Mouse (Mus musculus) kidney, postnatal 10 days (tissue): ENCODE data around the gene Fam241b.

Experiments
- DNase-seq: peaks from one replicate; pipeline ENCODE4 v3.0.0; 2021; ENCODE audit warnings: mixed read lengths

Gene Fam241b

GRCm38 (mm10) chr10:62143820-62144219, at the start of gene Fam241b:
Gene Fam241b (minus strand): TSS chr10:62143920.
- DNase-seq: no peak

DNA sequence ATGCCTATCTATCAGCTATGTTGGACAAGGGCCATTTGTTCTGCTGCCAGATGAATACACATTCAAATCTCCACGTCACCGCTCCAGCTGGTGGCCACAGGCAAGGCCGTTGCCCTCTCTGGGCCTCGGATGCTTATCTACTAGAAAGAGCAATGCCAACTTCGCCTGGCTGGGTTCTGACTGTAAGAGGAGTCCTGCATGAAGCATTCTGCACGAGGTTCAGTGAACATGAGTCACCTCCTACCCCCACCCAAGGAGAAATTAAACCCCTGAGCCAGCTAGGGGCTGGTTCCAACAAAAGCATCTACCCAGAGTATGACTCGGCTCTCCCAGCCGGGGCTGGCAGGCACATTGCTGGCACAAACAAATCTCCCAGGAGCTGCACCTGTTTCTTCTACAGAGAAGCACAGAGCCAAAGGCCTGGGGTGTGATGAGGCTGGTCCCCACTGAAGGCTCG, 49.0 kb upstream of the Fam241b start:
- peak; percentile 43 for DNase-seq

- no peak for DNase-seq
Measured at GRCm38 (mm10) chr10:62190821-62191220, 47.1 kb upstream of the Fam241b start.

DNA sequence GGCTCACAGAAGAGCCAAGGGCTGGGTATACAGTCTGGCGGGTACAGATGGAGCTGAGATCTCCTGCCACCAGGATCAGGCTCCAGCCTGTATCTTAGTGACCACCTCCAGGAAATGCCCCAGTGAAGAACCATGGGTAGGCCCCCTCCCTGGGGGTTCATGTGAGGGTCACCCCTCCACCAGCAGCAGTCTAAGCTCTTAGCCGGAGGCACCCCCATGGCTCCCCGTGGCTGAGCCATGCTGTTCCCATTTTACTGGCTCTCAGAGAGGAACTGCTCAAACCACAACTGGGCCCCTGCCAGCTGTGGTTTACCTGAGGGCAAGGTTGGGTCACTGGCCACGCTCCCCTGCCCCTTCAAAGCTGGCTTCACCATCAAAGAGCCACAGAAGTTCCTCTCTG, 46.2 kb upstream of the Fam241b start:
- DNase-seq: peak; percentile 65

- DNase-seq: no peak
Measured at GRCm38 (mm10) chr10:62189303-62189702, 45.6 kb upstream of the Fam241b start.

DNA sequence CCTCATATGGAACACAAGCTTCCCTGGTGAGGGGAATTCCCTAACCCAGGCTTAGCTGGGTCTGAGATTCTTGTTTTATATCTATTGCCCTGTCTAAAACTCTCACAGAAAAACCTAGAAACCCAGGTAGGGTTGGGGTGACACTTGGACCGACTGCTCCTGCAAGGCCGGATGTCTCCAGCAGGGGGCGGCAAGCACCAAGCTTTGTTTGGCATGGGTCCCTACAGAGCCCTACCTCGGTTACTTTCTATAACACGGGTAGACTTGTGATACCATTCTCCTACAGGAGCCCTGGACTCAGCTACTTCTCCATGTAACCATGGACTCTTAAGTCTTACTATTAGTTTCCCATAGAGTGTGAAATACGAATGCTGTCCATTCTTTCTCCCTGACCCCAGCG, 43.2 kb upstream of the Fam241b start:
- DNase-seq: peak; percentile 92

GRCm38 (mm10) chr10:62183053-62183452, 39.3 kb upstream of the Fam241b start:
- DNase-seq: peak; percentile 97

- no peak for DNase-seq
Measured at GRCm38 (mm10) chr10:62182471-62183014, 38.8 kb upstream of the Fam241b start.

DNA sequence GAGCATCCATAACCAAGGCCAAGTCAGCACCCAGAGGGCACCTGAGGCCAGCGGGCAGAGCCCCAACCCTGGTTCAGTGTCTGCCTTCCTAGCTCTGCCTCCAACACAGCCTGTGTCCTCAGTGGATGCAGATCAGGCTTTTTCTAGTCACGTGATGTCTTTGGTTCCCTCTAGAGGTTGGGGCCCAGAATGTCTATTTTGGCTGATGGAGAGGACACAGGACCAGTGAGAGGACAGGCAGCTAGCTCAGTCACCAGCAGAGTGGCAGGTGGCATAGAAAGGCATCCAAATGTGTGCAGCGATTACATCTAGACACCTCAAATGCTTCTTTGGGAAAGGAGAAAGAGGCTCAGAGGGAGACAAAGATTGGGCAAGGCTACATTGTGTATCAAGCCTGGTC, 38.0 kb upstream of the Fam241b start:
- no peak for DNase-seq

- DNase-seq: no peak
Measured at GRCm38 (mm10) chr10:62179944-62180343, 36.2 kb upstream of the Fam241b start.

DNA sequence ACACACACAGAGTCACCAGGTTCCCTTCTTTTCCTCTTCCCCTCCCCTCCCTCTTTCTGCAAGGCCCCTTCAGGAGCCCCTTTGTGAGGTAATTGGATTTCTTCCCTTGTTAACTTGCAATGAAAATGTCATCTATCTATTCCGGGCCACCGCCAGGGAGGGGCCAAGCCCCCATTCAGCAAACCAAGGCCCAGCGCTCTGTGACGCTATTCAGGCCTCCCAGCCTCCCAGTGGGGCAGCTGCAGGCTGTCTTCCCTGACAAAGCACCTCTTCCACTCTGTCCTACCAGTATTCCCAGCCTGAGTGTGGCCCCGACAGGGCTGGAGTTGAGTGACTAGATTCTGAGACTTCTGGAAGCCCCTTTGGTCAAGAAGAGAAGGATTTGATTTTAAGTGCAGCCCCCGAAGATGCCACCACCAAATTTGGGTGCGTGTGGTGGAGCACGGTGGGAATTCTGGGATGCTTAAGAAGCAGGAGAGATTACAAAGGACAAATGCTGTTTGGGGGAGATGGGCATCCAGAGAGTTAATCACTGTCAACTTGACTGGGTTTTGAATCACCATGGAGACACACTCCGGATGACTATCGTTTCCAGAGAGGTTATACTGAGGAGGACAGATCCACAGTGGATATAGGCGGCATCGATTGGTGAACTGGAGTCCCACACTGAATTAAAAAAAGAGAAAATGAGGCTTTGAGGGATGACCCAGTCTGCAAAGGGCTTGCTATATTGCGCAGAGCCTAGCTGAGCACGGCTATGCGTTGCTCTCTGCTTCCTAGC, 31.0 kb upstream of the Fam241b start:
- no peak for DNase-seq

DNA sequence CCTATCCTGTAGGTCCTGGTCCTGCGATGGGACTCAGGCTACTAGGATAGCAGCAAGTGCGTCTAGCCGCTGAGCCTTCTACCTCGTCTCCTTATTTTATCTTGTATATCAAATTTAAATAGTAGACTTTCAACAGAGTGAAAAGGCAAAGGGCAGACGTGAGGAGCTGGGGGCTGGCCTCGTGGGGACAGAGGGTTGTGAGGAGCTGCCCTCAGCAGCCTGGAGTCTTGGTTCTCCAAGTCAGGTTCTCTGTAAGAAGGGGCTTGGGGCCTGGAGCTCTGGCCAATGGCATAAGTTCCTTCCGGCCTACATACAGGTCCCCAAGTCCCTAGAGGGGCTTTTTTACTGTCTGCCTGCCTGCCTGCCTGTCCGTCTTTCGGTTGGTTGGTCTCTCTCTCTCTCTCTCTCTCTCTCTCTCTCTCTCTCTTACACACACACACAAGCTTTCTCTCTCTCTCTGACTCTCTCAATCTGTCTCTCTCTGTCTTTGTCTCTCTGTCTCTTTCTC, 30.3 kb upstream of the Fam241b start:
- no peak for DNase-seq

GRCm38 (mm10) chr10:62172841-62173553, 29.3 kb upstream of the Fam241b start:
- no peak for DNase-seq

GRCm38 (mm10) chr10:62162410-62162809, 18.7 kb upstream of the Fam241b start:
- DNase-seq: peak; percentile 39

- DNase-seq: no peak
Measured at GRCm38 (mm10) chr10:62149929-62150328, 6.2 kb upstream of the Fam241b start.

DNA sequence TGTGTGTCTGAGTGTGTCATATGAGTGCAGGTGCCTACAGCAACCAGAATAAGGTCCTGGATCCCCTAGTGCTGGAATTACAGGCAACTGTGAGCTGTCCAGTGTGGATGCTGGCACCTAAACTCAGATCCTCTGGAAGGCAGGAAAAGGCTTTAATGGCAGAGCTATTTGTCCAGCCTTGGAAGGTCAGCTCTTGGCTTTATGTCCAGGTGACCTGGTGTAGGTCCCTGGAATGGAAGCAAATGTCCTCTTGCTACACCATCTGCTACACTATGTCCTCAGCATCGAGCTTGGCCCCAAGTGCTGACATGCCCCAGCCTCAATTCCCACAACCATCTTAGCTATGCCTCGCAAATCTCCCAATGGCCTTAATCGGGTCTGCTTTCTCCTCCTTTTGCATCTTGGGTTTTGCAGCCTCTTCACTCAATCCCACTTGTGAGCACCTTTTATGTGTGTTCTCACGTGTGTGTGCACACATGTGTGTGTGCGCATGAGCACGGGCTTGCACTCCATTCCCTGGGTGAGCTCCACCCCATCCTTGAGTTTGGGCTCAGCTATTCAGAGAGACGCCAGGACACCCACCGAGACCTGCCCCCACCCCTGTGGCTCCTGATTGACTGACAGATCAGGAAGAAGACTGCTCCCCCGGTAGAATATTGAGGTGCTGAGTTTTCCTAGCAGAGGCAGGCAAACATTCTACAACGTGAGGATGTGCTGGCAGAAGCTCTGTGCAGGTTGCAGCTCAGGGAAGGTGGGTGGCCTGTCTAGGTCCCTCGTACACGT, 3.9 kb upstream of the Fam241b start:
- DNase-seq: no peak

GRCm38 (mm10) chr10:62145957-62146356, 2.2 kb upstream of the Fam241b start:
- DNase-seq: no peak

DNA sequence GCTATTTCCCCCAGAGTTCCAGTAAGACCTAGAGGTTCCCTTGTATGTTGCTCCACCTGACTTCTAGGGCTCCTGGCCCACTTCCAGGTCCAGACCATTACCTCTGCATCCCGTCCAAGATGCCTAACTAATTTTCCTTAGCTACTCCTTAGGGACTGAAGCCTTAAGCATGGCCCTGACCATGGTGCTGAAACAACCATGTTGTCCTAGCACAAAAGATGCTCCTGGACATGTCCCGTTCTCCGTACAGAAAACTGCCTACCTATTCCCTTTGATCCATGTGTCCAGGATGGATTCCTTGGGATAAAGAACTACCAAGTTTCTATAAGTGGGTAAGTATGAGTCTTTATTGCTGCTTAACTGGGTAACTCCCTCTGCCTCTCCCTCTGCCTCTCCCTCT, 5.7 kb downstream of the Fam241b start:
- DNase-seq: peak; percentile 73

GRCm38 (mm10) chr10:62137150-62137549, 6.6 kb downstream of the Fam241b start:
- no peak for DNase-seq

- DNase-seq: no peak
Measured at GRCm38 (mm10) chr10:62135696-62136470, 7.8 kb downstream of the Fam241b start.

GRCm38 (mm10) chr10:62132691-62133281, 10.9 kb downstream of the Fam241b start, which contains the start of gene Neurog3:
Gene Neurog3 (plus strand): TSS chr10:62133090.
- peak; percentile 35 for DNase-seq
